Mouse (Mus musculus) liver, adult 2 months (tissue): ENCODE measurements around the gene Ppp1r36. TPM values are rescaled to one million over a fixed set of nuclear protein-coding genes. Genes with fewer than 3 reads are reported as not detected.
A peak's percentile ranks its signal among the peaks of the same experiment; 100 is the strongest.

ENCODE experiments used
- DNase-seq: peaks from one replicate; pipeline ENCODE4 v3.0.0-alpha.2; 2011; ENCODE audit warnings: low read depth, low spot score; ENCODE audit errors: extremely low read depth
- H3K27ac ChIP-seq: fragments of 200-500 bp; replicated peaks from 2 replicates; pipeline ENCODE4 v1.5.1; 2012; ENCODE audit warnings: low read depth, mild to moderate bottlenecking, control low read depth, inconsistent platforms, low read length; ENCODE audit not compliant: insufficient read depth
- H3K27me3 ChIP-seq: fragments of 200-500 bp; 2 replicates; pipeline ENCODE4 v1.6.1; 2012; ENCODE audit warnings: mild to moderate bottlenecking, moderate library complexity, low read length, inconsistent platforms; ENCODE audit not compliant: control insufficient read depth, insufficient read depth
- H3K36me3 ChIP-seq: fragments of 200-500 bp; 2 replicates; pipeline ENCODE4 v1.6.1; 2012; ENCODE audit warnings: low read length, inconsistent platforms; ENCODE audit not compliant: control insufficient read depth, insufficient read depth
- H3K4me1 ChIP-seq: fragments of 200-500 bp; 2 replicates; pipeline ENCODE4 v1.6.1; 2011; ENCODE audit warnings: low read length; ENCODE audit not compliant: control insufficient read depth, insufficient read depth
- H3K4me3 ChIP-seq: fragments of 200-500 bp; 2 replicates; pipeline ENCODE4 v1.5.1; 2011; ENCODE audit warnings: low read depth, mild to moderate bottlenecking, control low read depth, low read length, moderate library complexity; ENCODE audit not compliant: insufficient read depth
- H3K79me2 ChIP-seq: fragments of 200-500 bp; 2 replicates; pipeline ENCODE4 v1.6.1; 2012; ENCODE audit warnings: inconsistent platforms, mild to moderate bottlenecking, low read length, moderate library complexity; ENCODE audit not compliant: control insufficient read depth, insufficient read depth
- H3K9ac ChIP-seq: fragments of 200-500 bp; 2 replicates; pipeline ENCODE4 v1.6.1; 2012; ENCODE audit warnings: low read depth, mild to moderate bottlenecking, control low read depth, inconsistent platforms, low read length
- CTCF ChIP-seq: fragments of 200-500 bp; IDR thresholded peaks from 2 replicates; pipeline ENCODE4 v1.5.1; 2011; ENCODE audit warnings: low read depth, low read length, control low read depth
- POLR2A ChIP-seq: fragments of 200-500 bp; IDR thresholded peaks from 2 replicates; pipeline ENCODE4 v1.6.1; 2011; ENCODE audit warnings: low read length, control low read depth; ENCODE audit not compliant: insufficient read depth; ENCODE audit errors: extremely low read depth
- WGBS: fragments of 180-500 bp; shearing (Covaris S2); methylation state at CpG from one replicate; pipeline ENCODE4 v1.1.7; 2018; 5-methylcytosine and 5-hydroxymethylcytosine counted together
- polyA plus RNA-seq: library from polyadenylated mRNA; depleted of rRNA; stranded (reverse); fragments of >200 nt; gene quantifications from 2 replicates; pipeline ENCODE4 v1.2.3, GENCODE M21; 2012
- total RNA-seq: library from RNA; depleted of rRNA; stranded (reverse); fragments of >200 nt; gene quantifications from 2 replicates; pipeline ENCODE4 v1.2.3, GENCODE M21; 2014

The Ppp1r36 gene
- total and polyA plus RNA-seq, 2 experiments: under 0.01 TPM; not detected in 1

GRCm38 (mm10) chr12:76370831-76371571 is 46.3 kb upstream of the Ppp1r36 start:
- 0 out of 2 replicates have a peak, but pooled peaks have one; percentile 42 for TF ChIP-seq POLR2A
- TF ChIP-seq CTCF: no peak
- peaks cover 3% of the 10 kb centered on the region; the same call in 1 of the 2 replicates for H3K4me1 ChIP-seq
- DNase-seq: peak; percentile 63

GRCm38 (mm10) chr12:76372046-76372445 is 45.3 kb upstream of the Ppp1r36 start:
- H3K4me3 ChIP-seq: no peak overlapping the region
- peaks cover 34% of the 10 kb centered on the region; the same call in 1 of the 2 replicates for H3K79me2 ChIP-seq
- no peaks in the 10 kb centered on the region for H3K36me3 ChIP-seq
- 58% methylated on average over 7 of the region's 7 CpGs for WGBS
- H3K27me3 ChIP-seq: no peaks in the 10 kb centered on the region
- no peak overlapping the region for H3K9ac ChIP-seq
- no peak for DNase-seq
- no peak overlapping the region for H3K27ac ChIP-seq
- TF ChIP-seq POLR2A: no peak
- no peak for TF ChIP-seq CTCF
- peaks cover 3% of the 10 kb centered on the region; the same call in 1 of the 2 replicates for H3K4me1 ChIP-seq

More at GRCm38 (mm10) chr12:76370831-76371571, 46.3 kb upstream of the Ppp1r36 start:
- Histone ChIP-seq H3K79me2 (peaks cover 26% of the 10 kb centered on the region; the same call in 1 of the 2 replicates), H3K9ac (peak overlapping the region; percentile 100), H3K4me3 (peak overlapping the region; percentile 98), H3K27ac (peak overlapping the region; percentile 96), H3K27me3 (no peaks in the 10 kb centered on the region), H3K36me3 (no peaks in the 10 kb centered on the region)
- WGBS: 1% methylated on average over 63 of the region's 63 CpGs

- no peak for DNase-seq
- 62% methylated on average over 6 of the region's 7 CpGs for WGBS
- Histone ChIP-seq H3K36me3 (no peaks in the 10 kb centered on the region), H3K4me3 (no peak overlapping the region), H3K9ac (no peak overlapping the region), H3K27me3 (no peaks in the 10 kb centered on the region), H3K27ac (no peak overlapping the region), H3K4me1 (peaks cover 7% of the 10 kb centered on the region; the same call in 1 of the 2 replicates), H3K79me2 (peaks cover 41% of the 10 kb centered on the region; the same call in 1 of the 2 replicates)
- TF ChIP-seq CTCF (peak; percentile 6; the same call in 1 of the 2 replicates), POLR2A (no peak)
Measured at GRCm38 (mm10) chr12:76372881-76373818, 44.2 kb upstream of the Ppp1r36 start.

- Histone ChIP-seq H3K27me3 (no peaks in the 10 kb centered on the region), H3K27ac (no peak overlapping the region), H3K36me3 (no peaks in the 10 kb centered on the region), H3K9ac (no peak overlapping the region), H3K4me1 (peaks cover 9% of the 10 kb centered on the region; the same call in 1 of the 2 replicates), H3K79me2 (peaks cover 43% of the 10 kb centered on the region; the same call in 1 of the 2 replicates), H3K4me3 (no peak overlapping the region)
- WGBS: 87% methylated on average over 6 of the region's 6 CpGs
- no peak for DNase-seq
- TF ChIP-seq CTCF: no peak
- TF ChIP-seq POLR2A: no peak
Measured at GRCm38 (mm10) chr12:76373991-76374390, 43.3 kb upstream of the Ppp1r36 start.

GRCm38 (mm10) chr12:76374911-76375310 is 42.4 kb upstream of the Ppp1r36 start:
- Histone ChIP-seq H3K27ac (no peak overlapping the region), H3K27me3 (no peaks in the 10 kb centered on the region), H3K4me3 (no peak overlapping the region), H3K36me3 (no peaks in the 10 kb centered on the region), H3K9ac (no peak overlapping the region), H3K79me2 (peaks cover 48% of the 10 kb centered on the region), H3K4me1 (peaks cover 9% of the 10 kb centered on the region; the same call in 1 of the 2 replicates)
- DNase-seq: no peak
- TF ChIP-seq POLR2A: no peak
- WGBS: 90% methylated on average over 4 of the region's 4 CpGs
